In the genomic region with DNA sequence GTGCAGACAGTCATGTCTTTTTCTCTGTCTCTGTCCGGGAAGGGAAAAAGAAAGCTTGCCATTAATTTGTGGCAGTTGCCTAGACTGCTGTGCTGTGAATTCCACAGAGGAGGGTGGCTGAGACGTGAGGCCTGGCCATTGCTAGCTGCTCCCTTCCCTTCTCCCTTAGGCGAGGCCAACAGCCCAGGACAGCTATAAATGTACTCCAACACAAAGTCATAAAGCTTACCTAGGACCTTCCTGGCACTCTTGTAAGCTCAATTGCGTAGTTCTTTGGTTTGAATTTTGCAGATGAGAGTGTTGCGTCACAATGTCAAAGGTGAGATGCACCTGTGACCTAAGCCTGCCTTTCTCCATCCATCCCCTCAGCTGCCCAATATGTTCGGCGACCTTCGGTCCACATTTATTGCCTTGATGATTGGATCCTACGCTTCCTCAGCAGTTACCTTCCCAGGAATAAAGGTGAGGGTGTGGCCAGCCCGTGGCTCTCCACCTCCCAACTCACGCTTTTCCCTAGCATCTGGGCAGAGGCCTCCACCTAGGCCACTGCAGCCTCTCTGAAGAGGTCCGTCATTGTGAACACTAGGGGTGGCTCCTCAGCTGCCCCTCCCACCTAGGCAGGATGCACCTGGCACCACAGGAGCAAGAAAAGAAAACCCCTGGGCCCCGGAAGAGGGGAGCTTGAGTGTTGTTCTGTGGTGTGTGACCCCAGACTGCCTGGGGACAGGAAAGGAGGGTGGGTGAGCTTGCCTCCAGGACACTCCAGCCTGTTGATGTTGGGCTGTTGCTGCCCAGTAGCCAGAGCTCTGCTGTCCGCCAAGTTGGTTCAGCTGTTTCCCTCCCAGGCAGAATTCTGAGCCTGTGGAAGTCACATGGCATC, we compare ENCODE assay signal across 1 mouse cellular context.
TF ChIP-seq lines count a peak whose summit lies in the region.

No protein-coding gene starts in this region.

TF ChIP-seq in CH12.LX, 34 proteins besides CTCF, POLR2A, EP300 and RAD21:
- TF ChIP-seq CHD2 (IDR thresholded peaks at IDR 0.05; ENCODE audit: low read length) (peak; percentile 59; the same call in 1 of the 2 replicates), MYC (IDR thresholded peaks at IDR 0.05; ENCODE audit: low read depth, low read length) (peak; percentile 25; the same call in 1 of the 2 replicates), SMC3 (IDR thresholded peaks at IDR 0.05; ENCODE audit: low read depth, low read length) (peak; percentile 6; the same call in 1 of the 2 replicates), UBTF (IDR thresholded peaks at IDR 0.05; ENCODE audit: low read depth, low read length) (0 out of 2 replicates have a peak, but pooled peaks have one; percentile 18), CHD1 (IDR thresholded peaks at IDR 0.05; ENCODE audit: low read depth, low read length) (peak; percentile 87; the same call in 1 of the 2 replicates), IRF4 (IDR thresholded peaks at IDR 0.05; ENCODE audit: low read depth, low read length) (peak; percentile 66), RCOR1 (conservative IDR thresholded peaks at IDR 0.05; ENCODE audit: low read depth, low read length) (peak; percentile 88), USF1 (IDR thresholded peaks at IDR 0.05; ENCODE audit: low read depth, low read length) (no peak), PAX5 (IDR thresholded peaks at IDR 0.05; ENCODE audit: low read length) (no peak), MXI1 (IDR thresholded peaks at IDR 0.05; ENCODE audit: low read depth, low read length) (peak; percentile 69), SIN3A (IDR thresholded peaks at IDR 0.05; ENCODE audit: low read length) (peak; percentile 89), GABPA (IDR thresholded peaks at IDR 0.05; ENCODE audit: insufficient replicate concordance, low read depth, low read length) (no peak), ZC3H11A (IDR thresholded peaks at IDR 0.05; ENCODE audit: low read depth, low read length) (no peak), ZNF384 (IDR thresholded peaks at IDR 0.05; ENCODE audit: low read depth, low read length) (no peak), JUN (IDR thresholded peaks at IDR 0.05; ENCODE audit: insufficient read depth, low read depth, low read length) (no peak), TCF12 (IDR thresholded peaks at IDR 0.05; ENCODE audit: low read depth, low read length) (peak; percentile 100), MEF2A (IDR thresholded peaks at IDR 0.05; ENCODE audit: borderline replicate concordance, low read depth, low read length) (peak; percentile 88), ETS1 (conservative IDR thresholded peaks at IDR 0.05; ENCODE audit: low read depth, low read length) (peak; percentile 87), ELF1 (IDR thresholded peaks at IDR 0.05; ENCODE audit: low read depth, low read length) (peak; percentile 86), MAZ (IDR thresholded peaks at IDR 0.05; ENCODE audit: low read depth, low read length) (peak; percentile 99), NRF1 (IDR thresholded peaks at IDR 0.05; ENCODE audit: low read depth, low read length) (peak; percentile 48), BHLHE40 (IDR thresholded peaks at IDR 0.05; ENCODE audit: low read depth, low read length) (peak; percentile 78), JUND (conservative IDR thresholded peaks at IDR 0.05; ENCODE audit: low read depth, low read length) (no peak), MAFK (IDR thresholded peaks at IDR 0.05; ENCODE audit: insufficient replicate concordance, low read length) (peak; percentile 53; the same call in 1 of the 2 replicates), ZKSCAN1 (IDR thresholded peaks at IDR 0.05; ENCODE audit: borderline replicate concordance, low read depth, low read length) (no peak), KAT2A (IDR thresholded peaks at IDR 0.05; ENCODE audit: insufficient replicate concordance, low read length) (no peak), USF2 (conservative IDR thresholded peaks at IDR 0.05; ENCODE audit: low read depth, low read length) (no peak), ZMIZ1 (IDR thresholded peaks at IDR 0.05; ENCODE audit: low read depth, low read length) (peak; percentile 84), POLR2AphosphoS2 (IDR thresholded peaks at IDR 0.05; ENCODE audit: low read depth, low read length) (peak; percentile 52; the same call in 1 of the 2 replicates), NELFE (IDR thresholded peaks at IDR 0.05; ENCODE audit: low read depth, low read length) (peak; percentile 53; the same call in 1 of the 2 replicates), MAX (IDR thresholded peaks at IDR 0.05; ENCODE audit: low read length) (no peak), TBP (conservative IDR thresholded peaks at IDR 0.05; ENCODE audit: low read depth, low read length) (no peak), E2F4 (IDR thresholded peaks at IDR 0.05; ENCODE audit: insufficient replicate concordance, low read depth, low read length) (no peak), HCFC1 (IDR thresholded peaks at IDR 0.05; ENCODE audit: low read depth, low read length) (peak; percentile 57)
